Mouse (Mus musculus) MEL-GATA-1-ER (cell line): ENCODE measurements around the gene Haghl.

Experiments
- DNase-seq: peaks from one replicate; pipeline ENCODE4 v3.0.0-alpha.2; 2012; ENCODE audit warnings: low read depth; ENCODE audit errors: extremely low read depth

Haghl gene

GRCm38 (mm10) chr17:25786781-25787504 is 1.5 kb upstream of the Haghl start:
- DNase-seq = no peak

DNA sequence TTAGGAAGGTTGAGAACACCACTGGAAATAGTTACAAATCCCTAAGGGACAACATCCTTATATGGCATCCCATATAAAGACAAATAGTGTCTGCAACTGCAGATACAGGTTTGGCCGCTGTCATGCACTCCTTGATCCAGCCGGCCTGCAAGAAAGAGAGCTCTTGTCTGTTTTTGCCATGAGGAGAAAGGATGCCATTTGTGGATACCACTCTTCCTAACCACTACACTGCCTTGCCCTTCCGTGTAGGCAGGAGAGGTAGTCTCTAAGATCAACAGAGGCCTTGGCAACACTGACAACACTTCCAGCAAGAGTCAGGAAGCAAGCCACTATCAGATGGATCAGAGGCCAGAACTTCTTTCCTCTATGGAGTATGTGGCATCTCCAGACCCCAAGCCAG is 807 bp upstream of the Haghl start, which contains the start of gene Ccdc78:
TSS of gene Ccdc78 (plus strand) at position 301 of the 400 bp plus-strand sequence.
- DNase-seq = no peak

DNA sequence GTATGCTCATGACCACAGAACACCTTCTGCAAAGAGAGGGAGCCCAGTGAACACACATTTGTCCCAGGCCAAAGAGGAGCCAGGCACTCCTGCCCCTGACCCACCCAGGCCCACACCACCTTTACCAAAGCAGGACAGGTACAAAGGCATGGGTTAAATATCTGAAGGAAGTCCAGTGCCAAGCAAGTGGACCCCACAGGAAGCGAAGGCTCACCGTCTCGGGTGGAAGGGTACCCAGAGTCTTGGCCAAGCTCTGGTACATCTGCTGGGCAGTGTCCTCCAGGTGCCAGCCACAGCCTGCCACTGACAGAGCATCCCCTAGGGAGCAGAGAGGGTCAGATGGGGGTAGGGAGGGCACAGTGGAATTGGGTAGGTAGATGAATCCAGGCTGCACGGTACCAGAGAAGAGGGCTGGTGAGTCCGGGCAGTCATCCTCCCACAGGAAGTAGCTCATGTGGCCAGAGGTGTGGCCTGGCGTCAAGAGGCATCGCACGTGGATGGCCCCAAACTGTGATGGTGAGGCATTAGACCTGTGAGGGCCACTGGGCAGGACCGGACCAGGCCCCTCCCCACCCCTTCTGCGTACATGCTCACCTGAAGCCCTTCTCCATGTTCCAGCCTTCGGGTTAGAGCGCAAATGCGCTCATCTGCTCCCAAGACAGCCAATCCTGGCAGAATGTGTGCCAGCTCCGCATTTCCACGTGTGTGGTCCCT is 1.5 kb downstream of the Haghl start:
- DNase-seq = no peak

DNA sequence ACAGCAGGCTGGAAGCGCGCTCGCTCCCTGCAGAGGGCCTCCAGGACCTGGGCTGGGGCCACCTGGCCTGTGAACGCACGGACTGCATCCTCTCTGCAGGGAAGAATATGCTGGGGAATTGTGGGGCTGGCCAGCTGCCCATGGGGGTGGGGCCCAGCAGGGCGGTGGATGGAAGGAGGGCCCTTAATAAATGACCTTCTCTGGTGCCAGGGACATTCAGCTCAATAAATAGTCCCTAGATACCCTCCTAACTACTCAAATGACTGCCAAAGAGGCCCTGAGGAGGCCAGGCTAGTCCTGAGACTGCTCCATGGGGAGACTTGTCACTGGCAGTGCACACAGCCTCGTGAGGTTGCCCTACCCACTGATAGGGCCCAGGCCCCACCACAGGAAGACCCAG is 2.4 kb downstream of the Haghl start:
- no peak for DNase-seq

DNA sequence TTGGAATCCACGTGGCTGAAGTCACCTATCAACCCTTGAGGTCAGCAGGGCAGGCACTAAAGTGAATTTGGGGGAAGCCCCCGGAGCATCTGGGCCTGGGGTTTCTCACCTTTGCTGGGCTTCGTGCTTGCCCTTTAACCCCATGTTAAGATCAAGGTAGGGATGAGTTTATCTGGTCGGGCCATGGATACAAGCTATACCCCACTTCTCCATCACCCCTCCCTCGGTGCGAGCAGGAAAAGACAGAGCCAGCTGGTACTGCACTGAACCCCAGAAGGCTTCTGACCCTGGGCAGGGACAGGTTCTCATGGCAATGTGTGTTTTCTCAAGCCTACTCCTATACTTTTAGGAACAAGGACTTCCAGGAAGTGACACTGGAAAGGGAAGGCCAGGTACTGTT is 4.1 kb downstream of the Haghl start:
- no peak for DNase-seq

DNA sequence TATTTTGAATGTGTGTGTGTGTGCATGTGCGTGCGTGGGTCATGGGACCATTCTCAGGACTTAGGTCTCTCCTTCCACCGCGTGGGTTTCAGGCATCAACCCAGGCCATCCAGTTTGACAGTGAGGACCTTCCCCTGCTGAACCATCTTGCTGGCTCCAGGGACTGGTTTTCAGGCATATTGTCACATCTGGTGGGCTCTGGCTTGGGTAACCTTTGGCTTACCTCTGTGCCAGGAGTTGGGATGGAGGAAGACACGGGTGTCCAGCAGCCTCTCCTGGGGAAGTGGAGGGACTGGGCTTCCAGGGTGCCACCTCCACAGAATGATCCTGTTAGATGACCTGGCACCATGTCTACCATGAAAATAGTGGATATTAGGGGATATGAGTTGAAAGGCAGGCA is 7.5 kb downstream of the Haghl start:
- no peak for DNase-seq

DNA sequence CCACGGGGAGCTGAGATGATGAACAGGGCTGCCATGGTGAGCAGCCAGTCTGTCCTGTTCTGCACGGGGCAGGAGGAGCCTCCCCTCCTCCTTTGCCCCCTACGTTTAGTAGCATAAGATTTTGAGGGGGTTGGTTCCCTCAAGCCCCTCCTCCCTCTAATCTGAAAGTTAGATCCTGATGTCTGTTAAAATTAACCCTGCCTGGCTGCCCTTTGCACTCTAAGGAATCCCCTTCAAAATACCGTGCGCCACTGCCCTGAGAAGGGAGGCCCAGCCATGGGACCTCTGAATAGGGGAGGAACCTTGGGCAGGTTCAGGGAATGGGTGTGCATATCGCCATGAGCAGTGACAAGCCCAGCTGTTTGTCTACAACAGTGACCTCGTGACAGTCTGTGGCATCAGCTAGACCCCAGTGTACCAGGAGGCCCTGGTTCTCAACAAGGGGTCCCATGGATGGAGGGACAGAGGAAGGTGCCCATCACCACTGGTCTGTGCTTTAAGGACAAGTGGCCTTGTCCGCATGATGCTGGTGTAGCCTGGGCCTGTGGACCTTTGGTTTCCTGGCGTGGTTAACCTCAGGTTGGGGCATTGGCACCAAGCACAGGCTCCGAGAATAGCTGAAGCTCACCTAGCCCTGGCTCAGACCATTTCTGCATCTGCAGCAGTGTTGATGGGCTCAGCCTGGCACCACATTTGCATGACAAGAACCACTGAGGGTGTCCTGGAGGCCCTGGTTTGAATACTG is 10.0 kb downstream of the Haghl start:
- no peak for DNase-seq

GRCm38 (mm10) chr17:25773549-25774120 is 11.8 kb downstream of the Haghl start, which contains the start of gene Narfl:
TSS of gene Narfl (plus strand) at chr17:25773776.
- peak; percentile 89 for DNase-seq

DNA sequence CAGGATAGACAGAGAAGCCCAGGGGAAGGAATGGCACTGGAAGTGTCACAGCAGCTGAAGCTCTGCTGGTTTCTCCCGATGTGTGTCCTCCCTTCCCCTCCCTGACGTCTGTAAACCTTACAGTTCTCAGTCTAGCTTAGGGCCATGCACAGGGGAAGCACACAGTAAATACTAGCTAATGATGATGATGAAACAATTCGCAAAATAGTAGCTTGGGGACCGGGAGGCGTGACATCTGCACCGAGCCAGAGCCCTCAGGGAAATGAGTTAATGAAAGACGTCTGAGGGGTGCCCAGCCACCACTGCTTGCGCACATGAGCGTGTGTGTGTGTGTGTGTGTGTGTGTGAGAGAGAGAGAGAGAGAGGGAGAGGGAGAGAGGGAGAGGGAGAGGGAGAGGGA is 16.1 kb downstream of the Haghl start:
- no peak for DNase-seq

- DNase-seq = no peak
Measured at GRCm38 (mm10) chr17:25765886-25766285, 19.6 kb downstream of the Haghl start.

DNA sequence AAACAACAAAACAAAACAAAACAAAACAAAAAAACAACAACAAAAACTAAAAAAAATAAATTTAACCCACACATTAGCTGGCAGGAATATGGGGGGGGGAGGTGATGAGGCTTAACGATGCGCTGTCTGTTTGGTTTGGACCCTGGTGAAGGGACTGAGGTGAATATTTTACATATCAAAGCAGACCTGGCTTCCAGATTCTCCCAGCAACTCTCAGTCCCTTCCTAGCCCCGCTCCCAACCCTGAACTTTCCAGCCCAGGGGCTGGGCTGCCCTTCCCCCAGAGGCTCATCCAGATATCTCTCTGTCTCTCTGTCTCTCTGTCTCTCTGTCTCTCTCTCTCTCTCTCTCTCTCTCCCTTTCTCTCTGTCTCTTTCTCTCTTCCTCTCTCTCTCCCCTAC is 22.9 kb downstream of the Haghl start:
- no peak for DNase-seq

- no peak for DNase-seq
Measured at GRCm38 (mm10) chr17:25761561-25761970, 23.9 kb downstream of the Haghl start.

GRCm38 (mm10) chr17:25760148-25760547 is 25.3 kb downstream of the Haghl start:
- DNase-seq = no peak

DNA sequence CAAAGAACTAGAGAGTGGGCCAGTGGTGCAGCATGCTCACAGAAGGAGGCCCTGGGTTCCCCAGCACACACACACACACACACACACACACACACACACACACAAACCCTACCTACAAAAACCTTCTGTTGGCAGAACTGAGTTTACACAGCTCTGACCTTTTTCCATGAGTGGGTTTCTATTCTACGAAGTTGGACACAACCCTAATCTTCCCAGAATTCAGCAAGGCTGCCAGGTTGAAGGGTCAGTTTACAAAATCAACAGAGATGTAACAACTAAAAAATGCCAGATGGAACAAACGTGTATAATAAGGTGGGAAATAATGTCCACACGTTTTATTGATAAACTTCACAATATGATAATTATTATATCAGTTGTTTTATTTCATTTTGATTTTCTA is 27.8 kb downstream of the Haghl start:
- no peak for DNase-seq

DNA sequence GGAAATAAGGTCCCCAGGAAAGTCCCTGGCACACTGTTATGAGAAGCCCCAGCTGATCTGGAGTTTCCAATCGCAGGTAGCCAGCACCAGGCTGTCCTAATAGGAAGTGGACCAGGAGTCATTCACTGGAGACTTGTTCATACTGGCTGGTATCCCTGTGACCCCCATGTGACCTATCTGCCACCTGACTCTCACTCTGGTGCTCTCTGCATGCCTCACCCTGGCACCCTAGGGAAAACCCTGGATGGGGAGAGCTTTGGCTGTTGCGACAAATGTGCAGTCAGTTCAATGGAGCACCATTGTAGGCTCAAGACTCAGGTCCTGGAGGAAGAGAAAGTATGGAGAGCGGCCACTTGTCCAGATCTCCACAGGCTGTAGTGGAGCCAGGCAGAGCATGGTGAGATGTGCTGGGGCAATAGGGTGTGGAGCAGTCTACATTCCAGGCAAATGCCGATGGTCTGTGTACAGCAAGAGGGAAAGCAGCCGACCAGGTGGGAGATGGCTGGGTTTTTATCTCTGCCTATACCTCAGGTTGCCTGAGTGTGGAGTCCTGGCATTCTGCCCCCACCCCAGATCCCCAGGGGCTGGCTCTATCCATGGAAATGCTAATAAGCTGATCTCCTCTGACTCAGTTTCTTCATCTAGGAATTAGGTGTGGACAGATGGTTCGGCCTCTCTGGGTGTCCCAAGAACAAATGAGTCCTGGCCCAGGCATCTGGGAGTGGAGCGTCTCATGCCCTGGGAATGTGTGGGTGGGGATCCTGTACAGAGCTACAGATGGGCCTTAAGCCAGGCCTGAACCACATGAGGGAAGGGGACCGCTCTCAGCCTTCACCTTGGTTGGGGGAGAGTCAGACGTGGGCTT is 28.9 kb downstream of the Haghl start:
- no peak for DNase-seq

DNA sequence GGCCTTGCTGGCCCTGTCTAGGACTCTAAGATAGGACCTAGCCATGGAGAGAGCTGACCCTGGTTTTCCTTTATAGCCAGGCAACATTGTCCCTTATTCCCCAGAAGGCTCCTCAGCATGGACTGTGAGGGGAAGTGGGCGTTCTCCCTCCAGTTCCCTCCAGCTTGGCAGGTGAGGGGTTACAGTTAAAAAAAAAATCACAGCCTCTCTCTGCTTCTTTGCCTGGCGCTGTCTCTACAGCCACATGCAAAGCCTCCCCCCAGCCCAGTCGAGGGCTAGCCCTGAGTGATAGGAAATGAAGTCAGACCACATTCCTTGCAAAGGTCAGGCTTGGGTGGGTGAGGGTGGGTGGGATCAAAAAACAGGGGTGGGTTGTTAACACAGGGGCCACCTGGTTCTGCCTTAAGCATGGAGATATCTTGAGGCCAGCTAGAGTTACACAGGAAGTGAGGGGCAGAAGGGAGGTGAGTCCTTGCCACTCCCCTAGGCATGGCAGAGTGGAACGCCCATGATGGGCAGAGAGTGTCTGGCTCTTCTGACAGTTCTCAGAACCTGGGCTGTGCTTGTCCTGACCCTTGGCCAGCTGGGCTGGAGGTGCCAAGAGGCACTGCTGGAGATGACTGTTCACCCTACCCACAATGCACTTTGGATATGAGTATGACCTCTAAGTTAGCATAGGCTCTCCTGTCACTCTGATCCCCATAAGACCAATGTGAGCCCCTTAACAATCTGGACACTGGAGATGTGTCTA is 29.7 kb downstream of the Haghl start:
- no peak for DNase-seq

GRCm38 (mm10) chr17:25755086-25755485 is 30.4 kb downstream of the Haghl start:
- DNase-seq = no peak

DNA sequence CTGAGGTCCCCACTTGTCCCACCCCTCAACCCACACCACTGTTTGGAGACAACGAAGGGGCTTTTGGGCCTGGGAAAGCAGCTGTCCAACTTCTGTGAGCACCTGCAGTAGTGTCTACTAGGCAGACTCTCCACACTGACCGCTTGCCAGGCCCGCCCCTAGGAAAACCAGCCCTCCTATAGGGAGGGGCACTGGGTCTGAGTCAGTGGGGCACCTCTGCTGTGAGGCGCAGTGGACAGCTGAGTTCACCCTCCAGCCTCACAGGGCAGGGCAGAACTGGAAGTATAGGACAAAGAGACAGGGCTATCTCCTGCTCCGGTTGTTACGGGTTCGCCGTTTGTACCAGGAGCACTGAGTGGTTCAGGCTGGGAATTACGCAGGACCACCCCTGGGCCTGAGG is 31.2 kb downstream of the Haghl start, which contains the start of gene Msln:
TSS of gene Msln (minus strand) at position 138 of the 400 bp plus-strand sequence.
- no peak for DNase-seq

DNA sequence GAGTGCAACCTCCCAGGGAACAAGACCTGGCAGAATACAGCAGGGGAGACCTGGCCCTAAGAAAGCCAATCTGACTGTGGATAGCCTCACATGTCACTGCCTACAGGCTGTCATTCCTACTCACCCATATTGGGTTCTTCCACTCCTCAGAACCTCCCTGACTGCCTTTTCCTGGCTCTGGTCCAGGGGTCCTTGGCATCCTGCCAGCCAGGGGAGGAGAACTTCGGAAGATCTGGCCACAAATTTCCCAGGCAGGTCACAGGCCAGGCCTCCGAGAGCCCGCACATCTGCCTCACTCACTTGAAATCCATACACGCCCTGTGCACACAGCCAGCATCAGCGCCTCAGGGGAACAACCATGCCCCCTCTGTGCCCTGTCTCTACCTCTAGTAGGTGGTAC is 34.0 kb downstream of the Haghl start:
- DNase-seq = no peak

DNA sequence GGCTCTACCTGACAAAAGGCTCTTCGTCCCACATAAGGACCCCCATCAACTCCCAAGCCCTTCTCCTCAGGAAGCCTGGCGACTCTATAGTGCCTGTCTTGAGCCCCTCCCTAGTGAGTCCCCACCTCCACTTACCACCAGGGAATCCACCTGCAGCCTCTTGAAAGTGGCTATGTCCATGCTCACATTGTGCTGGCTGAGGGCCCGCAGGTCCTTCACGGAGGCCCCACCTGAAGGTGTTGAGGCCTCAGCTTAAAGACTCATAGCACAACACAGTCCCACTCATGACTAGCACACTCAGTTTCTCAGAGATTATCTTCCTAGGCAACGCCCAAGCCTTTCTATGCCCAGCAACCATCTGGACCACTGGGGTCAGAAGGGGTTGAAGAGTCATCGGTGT is 36.2 kb downstream of the Haghl start:
- no peak for DNase-seq
